Mouse (Mus musculus): Measurements from ENCODE around the gene Fam198b.

- TF ChIP-seq MAX (IDR thresholded peaks at IDR 0.05) (no peak), CTCF (IDR thresholded peaks at IDR 0.05; ENCODE audit: control insufficient read depth, insufficient read depth, insufficient read length) (no peak)
Observed at GRCm38 (mm10) chr3:79900502-79900901, 16.2 kb downstream of the Fam198b start.
